Mouse (Mus musculus) lung, adult 2 months (tissue): ENCODE results near the gene Arhgef1.

ENCODE experiments used
- CTCF ChIP-seq: fragments of 200-500 bp; IDR thresholded peaks from 2 replicates; pipeline ENCODE4 v1.5.1; 2011; ENCODE audit warnings: mild to moderate bottlenecking, low read length, control low read depth; ENCODE audit not compliant: insufficient read depth
- POLR2A ChIP-seq: fragments of 200-500 bp; IDR thresholded peaks from 2 replicates; pipeline ENCODE4 v1.6.1; 2011; ENCODE audit warnings: low read depth, mild to moderate bottlenecking, control low read depth, low read length, borderline replicate concordance; ENCODE audit errors: extremely low read depth

- TF ChIP-seq POLR2A (no peak), CTCF (no peak)
Observed at GRCm38 (mm10) chr7:24973208-24973607, 70.5 kb downstream of the Arhgef1 start.
